Mouse (Mus musculus) cerebellum, adult 18-20 months (tissue): ENCODE measurements around the gene Haao.

Source experiments
- DNase-seq, 2 experiments: peaks; one replicate each; pipeline ENCODE4 v3.0.0; 2021

Gene Haao

GRCm38 (mm10) chr17:83847815-83848214 is at the start of gene Haao:
Gene Haao, minus strand, starts transcription at chr17:83847963.
- no peak for DNase-seq

DNA sequence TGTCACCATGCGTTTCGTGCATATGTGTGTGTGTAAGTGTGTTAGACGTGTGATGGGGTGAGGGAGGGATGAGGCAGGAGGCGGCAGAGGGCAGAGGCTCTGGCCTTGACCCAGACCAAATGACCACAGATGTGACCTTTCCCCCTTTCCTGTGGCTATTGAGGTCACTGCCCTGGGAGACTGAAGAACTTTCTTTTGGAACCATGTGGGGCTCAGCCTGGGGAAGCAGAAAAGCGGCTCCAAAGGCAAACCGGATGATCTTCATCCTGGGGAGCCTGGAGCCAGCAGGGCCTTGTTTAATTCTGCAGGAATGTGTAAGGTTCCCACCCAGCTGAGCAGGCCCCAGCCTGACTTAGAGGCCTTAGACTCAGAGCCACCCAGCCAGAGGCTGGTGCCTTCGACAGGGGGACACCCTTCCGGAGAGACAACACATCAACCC is 49.6 kb upstream of the Haao start:
- DNase-seq, result no peak

DNA sequence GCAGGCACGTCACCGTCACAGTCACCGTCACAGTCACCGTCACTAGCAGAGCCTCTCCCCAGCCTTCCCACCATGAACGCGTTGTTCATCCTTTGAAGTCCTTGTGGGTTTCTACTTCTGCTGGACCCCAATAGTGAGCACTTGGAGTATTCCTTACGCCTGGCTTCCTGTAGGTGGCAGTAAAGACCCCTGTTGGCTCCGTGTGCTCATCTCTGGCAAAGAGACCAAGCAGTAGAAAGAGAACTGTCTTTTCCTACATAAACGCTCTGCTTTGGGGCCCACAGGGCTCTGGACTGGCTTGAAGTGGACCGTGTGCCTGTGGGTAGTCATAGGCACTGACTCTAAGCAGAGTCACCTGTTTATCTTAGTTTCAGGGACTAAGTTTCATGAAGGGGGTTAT is 49.0 kb upstream of the Haao start:
- peak; percentile 31 to 33 for DNase-seq

DNA sequence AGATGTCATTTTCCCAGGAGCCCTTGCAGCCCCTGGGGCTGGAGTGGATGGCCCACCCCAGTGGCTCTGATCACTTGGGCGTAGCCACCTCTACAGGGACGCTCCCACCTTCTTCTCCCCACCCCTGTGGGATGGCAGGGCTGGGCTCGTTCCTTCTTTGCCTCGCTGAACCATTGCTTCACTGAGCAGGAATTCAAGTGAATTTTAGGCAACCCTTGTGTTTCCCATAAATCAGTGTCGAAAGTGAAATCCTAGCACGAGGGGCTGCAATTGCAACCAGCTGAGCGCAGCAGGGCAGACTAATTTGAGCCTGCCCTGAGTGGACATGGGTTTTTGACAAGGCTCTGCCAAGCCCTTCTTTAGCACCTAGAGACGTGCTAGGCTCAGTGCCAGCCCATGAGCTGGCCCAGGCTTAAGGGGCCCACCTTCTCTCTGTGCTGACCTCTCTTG is 47.6 kb upstream of the Haao start:
- DNase-seq, result no peak

DNA sequence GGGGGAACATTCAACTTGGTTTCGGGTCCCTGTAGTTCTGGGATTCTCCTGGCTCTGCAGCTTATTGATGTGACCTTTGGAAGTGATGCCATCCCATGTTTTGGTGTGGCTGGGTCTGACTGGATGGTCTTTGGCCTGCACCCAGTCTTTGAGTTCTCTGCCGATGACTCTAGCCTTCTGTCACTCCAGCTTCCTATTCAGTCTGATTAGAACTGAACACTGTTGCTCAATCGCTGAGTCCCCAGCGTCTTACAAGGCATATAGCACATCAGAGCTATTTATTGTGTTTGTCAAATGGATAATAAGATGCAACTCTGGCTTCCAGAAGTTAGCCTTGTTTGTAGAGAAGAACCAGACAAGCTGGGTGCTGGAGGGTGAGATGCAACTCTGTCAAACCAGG is 45.4 kb upstream of the Haao start:
- no peak for DNase-seq

GRCm38 (mm10) chr17:83891864-83892263 is 44.1 kb upstream of the Haao start:
- no peak for DNase-seq

- DNase-seq, result no peak
Measured at GRCm38 (mm10) chr17:83890373-83890696, 42.6 kb upstream of the Haao start.

GRCm38 (mm10) chr17:83889691-83890372 is 42.1 kb upstream of the Haao start:
- DNase-seq, result peak in 1 of 2 experiments; percentile 21

DNA sequence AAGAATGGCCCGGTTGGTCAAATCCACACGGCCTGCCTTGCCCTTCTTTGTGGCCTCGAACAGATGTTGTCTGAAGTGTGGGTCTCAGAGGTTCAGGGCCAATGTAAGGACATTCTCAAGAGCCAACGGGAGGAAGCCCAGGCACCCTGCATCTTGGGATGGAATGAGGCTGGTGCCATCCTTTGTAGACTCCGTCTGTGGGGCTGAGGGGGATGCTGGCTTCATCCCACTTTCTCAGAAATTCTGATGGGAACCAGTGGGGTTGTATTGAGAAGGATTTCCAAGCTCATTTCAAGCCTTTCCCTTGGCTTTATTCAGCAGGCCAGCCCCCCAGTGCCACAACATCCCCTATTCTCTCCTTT is 41.5 kb upstream of the Haao start:
- DNase-seq, result no peak

DNA sequence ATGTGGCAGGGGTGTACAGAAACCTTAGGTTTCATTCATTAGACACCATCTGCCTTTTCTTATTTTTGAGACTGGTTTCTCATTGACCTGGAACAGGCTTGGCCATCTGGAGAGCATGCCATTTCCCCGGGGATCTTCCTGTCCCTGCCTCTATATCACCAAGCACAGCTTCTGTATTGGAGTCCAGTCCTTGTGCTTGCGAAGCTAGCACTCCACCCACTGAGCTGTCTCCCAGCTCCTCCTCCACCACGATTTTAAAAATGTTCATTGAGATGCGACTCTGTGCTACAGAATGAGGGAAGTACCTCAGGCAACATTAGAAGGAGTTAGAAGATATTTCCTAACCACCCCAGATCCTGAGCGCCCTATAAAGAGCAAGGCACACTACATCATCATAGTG is 39.5 kb upstream of the Haao start:
- DNase-seq, result peak in 1 of 2 experiments; percentile 19

GRCm38 (mm10) chr17:83886395-83886794 is 38.6 kb upstream of the Haao start:
- DNase-seq, result no peak

GRCm38 (mm10) chr17:83885750-83886149 is 38.0 kb upstream of the Haao start:
- DNase-seq, result no peak

GRCm38 (mm10) chr17:83885021-83885582 is 37.3 kb upstream of the Haao start:
- no peak for DNase-seq

GRCm38 (mm10) chr17:83882788-83883187 is 35.0 kb upstream of the Haao start:
- no peak for DNase-seq

GRCm38 (mm10) chr17:83881071-83881470 is 33.3 kb upstream of the Haao start:
- no peak for DNase-seq

GRCm38 (mm10) chr17:83880174-83880710 is 32.5 kb upstream of the Haao start:
- DNase-seq, result no peak

DNA sequence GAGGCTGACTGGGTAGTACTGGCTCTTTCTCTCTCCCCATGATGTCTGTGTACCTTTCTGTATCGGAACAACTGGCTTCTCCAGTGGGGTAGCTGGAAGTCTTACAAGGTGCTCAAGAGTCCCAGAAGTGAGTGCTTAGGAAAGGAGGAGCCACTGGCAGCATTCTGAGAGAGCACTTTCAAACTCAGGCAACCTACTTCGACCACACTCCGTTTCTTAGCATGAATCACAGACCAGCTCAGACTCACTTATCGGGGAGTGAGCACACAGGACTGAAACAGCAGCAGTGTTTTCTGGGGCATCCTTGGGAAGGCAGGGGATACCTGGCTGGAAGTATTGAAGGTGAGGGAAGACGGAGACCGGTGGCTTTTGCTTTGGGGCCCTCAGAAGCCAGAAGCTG is 31.9 kb upstream of the Haao start:
- no peak for DNase-seq

GRCm38 (mm10) chr17:83874610-83875009 is 26.8 kb upstream of the Haao start:
- DNase-seq, result no peak

GRCm38 (mm10) chr17:83873363-83874141 is 25.8 kb upstream of the Haao start:
- no peak for DNase-seq

DNA sequence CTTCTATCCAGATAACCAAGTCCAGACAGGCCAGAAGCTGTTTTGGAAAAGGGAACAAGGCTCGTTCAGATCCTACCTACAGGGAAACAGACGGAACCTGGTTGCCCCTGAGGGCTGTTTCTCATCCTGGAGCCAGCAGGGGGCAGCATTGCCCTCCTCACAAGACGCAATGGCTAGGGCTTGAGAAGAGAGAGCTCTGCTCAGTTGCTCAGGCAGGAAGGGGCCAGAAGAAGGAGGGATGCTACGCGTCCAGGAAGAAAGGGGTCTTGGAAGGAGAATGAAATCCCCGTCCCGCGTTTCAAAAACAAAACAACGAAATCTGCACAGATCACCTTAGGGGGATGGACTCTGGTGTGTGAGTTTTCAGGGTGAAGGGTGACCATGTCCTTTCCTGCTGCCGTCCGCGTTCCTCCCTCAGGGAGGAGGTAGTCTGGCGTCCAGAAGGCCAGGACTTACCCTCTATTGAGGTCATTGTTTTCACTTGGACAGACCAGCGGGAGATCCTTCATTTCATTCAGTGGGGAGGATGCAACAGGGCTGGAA is 25.1 kb upstream of the Haao start:
- peak; percentile 79 to 84 for DNase-seq

- no peak for DNase-seq
Measured at GRCm38 (mm10) chr17:83871354-83871753, 23.6 kb upstream of the Haao start.

GRCm38 (mm10) chr17:83870385-83870784 is 22.6 kb upstream of the Haao start:
- no peak for DNase-seq

GRCm38 (mm10) chr17:83866582-83866981 is 18.8 kb upstream of the Haao start:
- peak in 1 of 2 experiments; percentile 41 for DNase-seq

GRCm38 (mm10) chr17:83865366-83865765 is 17.6 kb upstream of the Haao start:
- DNase-seq, result no peak
